Mouse (Mus musculus): Measurements from ENCODE around the gene Plxna1.

The Plxna1 gene

GRCm38 (mm10) chr6:89381172-89381571 lies 18.8 kb upstream of the Plxna1 start:
- Histone ChIP-seq H3K27me3 (ENCODE audit: control insufficient read depth, insufficient read depth, low read length, poor library complexity, severe bottlenecking) (no peaks in the 10 kb centered on the region), H3K36me3 (ENCODE audit: control insufficient read depth, insufficient read depth, low read length, poor library complexity, severe bottlenecking) (no peaks in the 10 kb centered on the region)
- no peak for DNase-seq (ENCODE audit: low read depth, low spot score)

- DNase-seq (ENCODE audit: low read depth, low spot score) = no peak
- Histone ChIP-seq H3K36me3 (ENCODE audit: control insufficient read depth, insufficient read depth, low read length, poor library complexity, severe bottlenecking) (no peaks in the 10 kb centered on the region), H3K27me3 (ENCODE audit: control insufficient read depth, insufficient read depth, low read length, poor library complexity, severe bottlenecking) (no peaks in the 10 kb centered on the region)
Observed at GRCm38 (mm10) chr6:89380751-89381150, 18.3 kb upstream of the Plxna1 start.

- Histone ChIP-seq H3K36me3 (ENCODE audit: control insufficient read depth, insufficient read depth, low read length, poor library complexity, severe bottlenecking) (no peaks in the 10 kb centered on the region), H3K27me3 (ENCODE audit: control insufficient read depth, insufficient read depth, low read length, poor library complexity, severe bottlenecking) (no peaks in the 10 kb centered on the region)
- no peak for DNase-seq (ENCODE audit: low read depth, low spot score)
Observed at GRCm38 (mm10) chr6:89378264-89378663, 15.8 kb upstream of the Plxna1 start.

GRCm38 (mm10) chr6:89368812-89369211 lies 6.4 kb upstream of the Plxna1 start:
- H3K36me3 ChIP-seq (ENCODE audit: control insufficient read depth, insufficient read depth, low read length, poor library complexity, severe bottlenecking) = no peaks in the 10 kb centered on the region
- no peaks in the 10 kb centered on the region for H3K27me3 ChIP-seq (ENCODE audit: control insufficient read depth, insufficient read depth, low read length, poor library complexity, severe bottlenecking)
- no peak for DNase-seq (ENCODE audit: low read depth, low spot score)

GRCm38 (mm10) chr6:89364342-89364741 lies 1.9 kb upstream of the Plxna1 start:
- H3K27me3 ChIP-seq (ENCODE audit: control insufficient read depth, insufficient read depth, low read length, poor library complexity, severe bottlenecking) = no peaks in the 10 kb centered on the region
- no peak for DNase-seq (ENCODE audit: low read depth, low spot score)
- H3K36me3 ChIP-seq (ENCODE audit: control insufficient read depth, insufficient read depth, low read length, poor library complexity, severe bottlenecking) = no peaks in the 10 kb centered on the region

GRCm38 (mm10) chr6:89363107-89363451 lies 659 bp upstream of the Plxna1 start:
- Histone ChIP-seq H3K27me3 (ENCODE audit: control insufficient read depth, insufficient read depth, low read length, poor library complexity, severe bottlenecking) (no peaks in the 10 kb centered on the region), H3K36me3 (ENCODE audit: control insufficient read depth, insufficient read depth, low read length, poor library complexity, severe bottlenecking) (no peaks in the 10 kb centered on the region)
- no peak for DNase-seq (ENCODE audit: low read depth, low spot score)

GRCm38 (mm10) chr6:89361418-89362280 lies 771 bp downstream of the Plxna1 start:
- peak; percentile 28 for DNase-seq (ENCODE audit: low read depth, low spot score)
- no peaks in the 10 kb centered on the region for H3K36me3 ChIP-seq (ENCODE audit: control insufficient read depth, insufficient read depth, low read length, poor library complexity, severe bottlenecking)

GRCm38 (mm10) chr6:89360709-89361417 lies 1.6 kb downstream of the Plxna1 start:
- Histone ChIP-seq H3K27me3 (ENCODE audit: control insufficient read depth, insufficient read depth, low read length, poor library complexity, severe bottlenecking) (no peaks in the 10 kb centered on the region), H3K36me3 (ENCODE audit: control insufficient read depth, insufficient read depth, low read length, poor library complexity, severe bottlenecking) (no peaks in the 10 kb centered on the region)
- DNase-seq (ENCODE audit: low read depth, low spot score) = peak; percentile 20

More at GRCm38 (mm10) chr6:89361418-89362280, 771 bp downstream of the Plxna1 start:
- no peaks in the 10 kb centered on the region for H3K27me3 ChIP-seq (ENCODE audit: control insufficient read depth, insufficient read depth, low read length, poor library complexity, severe bottlenecking)

- H3K27me3 ChIP-seq (ENCODE audit: control insufficient read depth, insufficient read depth, low read length, poor library complexity, severe bottlenecking) = no peaks in the 10 kb centered on the region
- no peaks in the 10 kb centered on the region for H3K36me3 ChIP-seq (ENCODE audit: control insufficient read depth, insufficient read depth, low read length, poor library complexity, severe bottlenecking)
- DNase-seq (ENCODE audit: low read depth, low spot score) = no peak
Observed at GRCm38 (mm10) chr6:89359771-89360708, 2.4 kb downstream of the Plxna1 start.

- no peak for DNase-seq (ENCODE audit: low read depth, low spot score)
- H3K36me3 ChIP-seq (ENCODE audit: control insufficient read depth, insufficient read depth, low read length, poor library complexity, severe bottlenecking) = no peaks in the 10 kb centered on the region
- H3K27me3 ChIP-seq (ENCODE audit: control insufficient read depth, insufficient read depth, low read length, poor library complexity, severe bottlenecking) = no peaks in the 10 kb centered on the region
Observed at GRCm38 (mm10) chr6:89359192-89359591, 3.2 kb downstream of the Plxna1 start.

GRCm38 (mm10) chr6:89355661-89356060 lies 6.8 kb downstream of the Plxna1 start:
- H3K36me3 ChIP-seq (ENCODE audit: control insufficient read depth, insufficient read depth, low read length, poor library complexity, severe bottlenecking) = no peaks in the 10 kb centered on the region
- no peaks in the 10 kb centered on the region for H3K27me3 ChIP-seq (ENCODE audit: control insufficient read depth, insufficient read depth, low read length, poor library complexity, severe bottlenecking)
- DNase-seq (ENCODE audit: low read depth, low spot score) = no peak

GRCm38 (mm10) chr6:89354726-89355125 lies 7.7 kb downstream of the Plxna1 start:
- peak; percentile 13 for DNase-seq (ENCODE audit: low read depth, low spot score)
- Histone ChIP-seq H3K36me3 (ENCODE audit: control insufficient read depth, insufficient read depth, low read length, poor library complexity, severe bottlenecking) (no peaks in the 10 kb centered on the region), H3K27me3 (ENCODE audit: control insufficient read depth, insufficient read depth, low read length, poor library complexity, severe bottlenecking) (no peaks in the 10 kb centered on the region)

GRCm38 (mm10) chr6:89354076-89354475 lies 8.3 kb downstream of the Plxna1 start:
- H3K27me3 ChIP-seq (ENCODE audit: control insufficient read depth, insufficient read depth, low read length, poor library complexity, severe bottlenecking) = no peaks in the 10 kb centered on the region
- no peaks in the 10 kb centered on the region for H3K36me3 ChIP-seq (ENCODE audit: control insufficient read depth, insufficient read depth, low read length, poor library complexity, severe bottlenecking)
- no peak for DNase-seq (ENCODE audit: low read depth, low spot score)

- no peaks in the 10 kb centered on the region for H3K27me3 ChIP-seq (ENCODE audit: control insufficient read depth, insufficient read depth, low read length, poor library complexity, severe bottlenecking)
- DNase-seq (ENCODE audit: low read depth, low spot score) = no peak
- H3K36me3 ChIP-seq (ENCODE audit: control insufficient read depth, insufficient read depth, low read length, poor library complexity, severe bottlenecking) = no peaks in the 10 kb centered on the region
Observed at GRCm38 (mm10) chr6:89353101-89353500, 9.3 kb downstream of the Plxna1 start.

Measured in splenic B cell, adult 2 months (primary cell).